Mouse (Mus musculus): ENCODE measurements around the gene Fam84b.
"Not testable (repeated sequence)": the region's sequence is repeated elsewhere in the genome, so short reads cannot be mapped to it uniquely, and the experiment has no call there.

Fam84b gene

DNA sequence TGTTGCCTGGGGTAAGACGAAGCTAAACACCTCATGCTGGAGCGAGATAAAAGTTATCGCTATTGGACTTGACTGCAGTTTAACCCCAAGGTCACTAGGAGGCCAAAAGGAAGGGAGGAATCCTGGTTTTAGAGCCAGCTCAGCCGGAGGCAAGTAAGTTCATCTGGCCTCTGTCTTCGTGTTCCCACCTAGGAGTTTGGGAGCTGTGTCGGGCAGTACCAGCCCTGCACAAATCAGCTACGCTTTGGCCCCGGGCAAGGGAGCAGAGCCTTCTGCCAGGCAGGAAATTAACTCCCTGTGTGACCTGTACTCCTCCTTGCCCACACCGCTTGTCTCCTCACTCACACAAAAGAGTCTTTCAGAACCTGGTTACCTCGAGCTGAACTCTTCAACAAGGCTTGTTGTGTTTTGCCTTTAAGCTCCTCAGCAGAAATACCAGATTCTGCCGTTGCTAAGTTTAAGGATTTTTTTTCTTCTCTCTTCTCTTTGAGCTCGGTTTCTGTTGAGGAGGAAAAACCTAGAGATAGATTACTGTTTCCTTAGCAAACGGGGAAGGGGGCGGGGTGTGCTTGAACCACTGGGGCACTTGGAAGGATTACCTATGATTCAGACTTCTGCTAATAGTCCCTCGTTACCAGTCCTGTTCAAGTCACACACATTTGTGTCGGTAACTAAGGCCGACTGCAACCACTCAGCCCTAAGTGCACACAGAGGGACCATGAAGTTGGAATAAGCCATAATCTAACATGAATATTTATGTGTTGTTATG, at the start of gene Fam84b:
Gene Fam84b (minus strand): TSS at position 548 of the 769 bp plus-strand sequence.
- no peak for DNase-seq (ENCODE audit: low read depth, low spot score)

DNA sequence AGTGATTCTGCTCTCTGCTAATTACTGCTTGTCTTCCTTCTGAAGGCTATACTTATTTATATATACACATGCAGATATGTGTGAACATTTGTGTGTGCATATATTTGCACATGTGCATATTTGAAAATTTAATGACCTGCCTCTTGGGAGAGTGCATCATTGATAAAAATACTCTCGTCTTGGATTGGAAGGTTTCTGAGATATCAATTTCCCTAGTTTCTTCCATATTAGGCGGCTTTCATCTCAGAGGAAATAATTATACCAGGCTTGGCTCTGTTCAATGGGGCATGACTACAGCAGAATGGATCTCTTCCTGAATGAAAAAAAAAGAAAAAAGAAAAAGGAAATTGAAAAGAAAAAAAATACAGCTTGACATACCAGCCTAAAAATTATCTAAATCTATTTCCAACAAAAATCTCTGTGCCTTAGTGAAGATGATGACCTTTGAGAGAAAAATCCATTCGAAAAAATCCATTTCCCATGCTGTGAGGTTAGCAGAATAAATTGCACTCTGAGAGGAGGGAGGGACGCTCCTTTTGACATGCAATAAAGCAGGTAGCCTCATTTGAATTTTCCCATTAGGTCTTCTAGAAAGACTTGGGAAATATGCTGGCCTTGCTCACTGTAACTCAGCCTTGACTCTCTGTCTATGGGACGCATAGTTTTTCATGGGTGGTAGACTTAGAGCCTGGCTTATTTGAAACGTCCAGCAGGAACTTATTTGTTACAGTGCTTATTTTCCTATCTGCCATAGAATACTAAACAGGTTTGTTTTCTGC, 44.8 kb upstream of the Fam84b start:
- DNase-seq (ENCODE audit: low read depth, low spot score) = no peak

DNA sequence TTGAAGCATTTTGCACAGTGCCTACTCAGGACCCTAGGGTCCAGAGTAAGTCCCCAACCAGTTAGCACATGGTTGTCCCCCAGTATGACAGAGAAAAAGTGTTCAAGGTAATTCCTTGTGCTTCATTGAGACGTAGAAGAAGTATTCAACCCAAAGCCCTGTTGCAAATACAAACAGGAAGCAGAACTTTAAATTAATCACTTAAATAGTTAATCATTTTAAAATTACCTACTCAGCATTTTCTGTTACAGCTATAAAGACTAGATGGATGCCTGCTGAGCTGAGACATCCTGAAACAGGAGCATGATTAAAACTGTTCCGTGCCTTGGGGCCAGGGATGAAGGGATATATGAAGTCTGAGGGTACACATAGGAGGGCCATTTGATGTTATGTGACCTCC, 42.5 kb upstream of the Fam84b start:
- no peak for DNase-seq (ENCODE audit: low read depth, low spot score)

DNA sequence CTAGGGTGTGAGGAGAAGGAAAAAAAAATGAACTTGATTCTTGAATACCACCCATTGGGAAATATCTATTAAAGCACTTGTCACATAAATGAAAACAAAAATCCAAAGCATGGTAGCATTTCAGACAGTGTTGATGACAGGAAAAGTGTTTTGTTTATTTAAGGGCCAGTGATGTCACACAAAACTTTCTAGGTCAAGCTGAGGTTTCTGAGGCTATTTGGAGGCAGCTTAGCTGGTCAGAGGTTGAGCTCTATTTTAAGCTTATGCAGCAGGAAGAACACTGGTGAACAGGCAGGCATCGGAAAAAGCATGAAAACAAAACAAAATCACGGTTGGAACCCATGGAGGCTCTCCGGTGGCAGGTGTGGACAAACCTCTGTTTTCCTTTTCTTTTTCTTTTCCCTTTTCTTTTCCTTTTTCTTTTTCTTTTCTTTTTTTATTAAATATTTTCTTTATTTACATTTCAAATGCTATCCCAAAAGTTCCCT, 39.4 kb upstream of the Fam84b start:
- no peak for DNase-seq (ENCODE audit: low read depth, low spot score)

GRCm38 (mm10) chr15:60888724-60889123, 35.1 kb upstream of the Fam84b start:
- DNase-seq (ENCODE audit: low read depth, low spot score) = no peak

- no peak for DNase-seq (ENCODE audit: low read depth, low spot score)
Observed at GRCm38 (mm10) chr15:60875721-60876120, 22.1 kb upstream of the Fam84b start.

- no peak for DNase-seq (ENCODE audit: low read depth, low spot score)
Observed at GRCm38 (mm10) chr15:60862417-60862816, 8.8 kb upstream of the Fam84b start.

DNA sequence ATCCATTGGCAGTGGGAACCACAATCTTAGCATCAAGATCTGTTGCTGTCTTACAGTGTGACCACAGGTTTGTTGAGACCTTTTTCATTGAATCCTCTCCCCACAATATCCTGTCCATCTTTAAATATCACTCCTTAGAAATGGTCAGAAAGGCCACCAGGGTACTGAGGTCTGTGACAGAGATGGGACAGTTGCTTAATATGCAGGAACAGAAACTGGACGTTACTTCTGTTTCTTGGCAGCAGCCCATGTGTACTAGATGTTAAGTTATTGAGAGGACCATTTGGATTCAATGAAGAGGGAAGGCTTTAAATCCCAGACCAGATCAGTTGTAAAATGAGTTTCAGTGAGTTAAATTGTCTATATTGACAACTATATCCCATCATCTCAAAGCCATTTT, 1.5 kb upstream of the Fam84b start:
- DNase-seq (ENCODE audit: low read depth, low spot score) = no peak

- DNase-seq (ENCODE audit: low read depth, low spot score) = no peak
Observed at GRCm38 (mm10) chr15:60854151-60854550, 573 bp upstream of the Fam84b start.

GRCm38 (mm10) chr15:60848630-60849029, 4.9 kb downstream of the Fam84b start:
- DNase-seq (ENCODE audit: low read depth, low spot score) = no peak

GRCm38 (mm10) chr15:60846291-60846690, 7.3 kb downstream of the Fam84b start:
- no peak for DNase-seq (ENCODE audit: low read depth, low spot score)

DNA sequence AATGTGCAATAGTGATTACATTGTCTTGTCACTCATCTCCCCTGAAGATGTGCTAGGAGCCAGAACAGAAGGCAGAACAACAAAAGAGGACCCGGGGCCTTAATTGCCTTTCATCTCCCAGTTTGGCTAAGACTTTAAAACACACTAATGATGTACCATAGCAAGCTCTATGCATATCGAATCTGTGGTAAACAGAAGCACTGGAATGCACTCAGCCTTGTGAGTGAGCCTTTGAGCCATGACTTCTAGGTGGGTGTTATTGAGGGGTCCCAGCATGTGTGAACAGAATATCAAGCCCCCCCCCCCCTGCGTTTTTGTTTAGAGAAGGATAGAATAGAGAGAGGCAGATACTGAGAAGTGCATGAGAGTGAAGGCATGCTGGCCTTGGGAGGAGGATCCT, 7.7 kb downstream of the Fam84b start:
- DNase-seq (ENCODE audit: low read depth, low spot score) = no peak

GRCm38 (mm10) chr15:60841785-60842184, 11.8 kb downstream of the Fam84b start:
- no peak for DNase-seq (ENCODE audit: low read depth, low spot score)

DNA sequence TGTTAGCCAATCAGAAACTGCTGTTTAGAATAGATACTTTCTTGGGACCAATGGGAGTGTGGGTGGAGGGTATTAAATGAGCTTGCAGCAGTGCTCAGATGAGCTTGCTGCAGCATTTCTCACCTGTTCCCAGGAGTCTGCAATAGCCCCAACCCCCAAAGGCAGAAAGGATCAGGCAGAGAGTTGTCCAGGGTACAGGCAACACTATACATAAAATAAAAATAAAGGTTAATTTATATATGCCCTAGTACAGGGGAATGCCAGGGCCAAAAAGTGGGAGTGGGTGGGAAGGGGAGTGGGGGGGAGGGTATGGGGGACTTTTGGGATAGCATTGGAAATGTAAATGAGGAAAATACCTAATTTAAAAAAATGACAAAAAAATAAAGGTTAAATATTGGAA, 12.3 kb downstream of the Fam84b start:
- not testable (repeated sequence) for DNase-seq (ENCODE audit: low read depth, low spot score)

- no peak for DNase-seq (ENCODE audit: low read depth, low spot score)
Observed at GRCm38 (mm10) chr15:60840296-60840670, 13.3 kb downstream of the Fam84b start.

DNA sequence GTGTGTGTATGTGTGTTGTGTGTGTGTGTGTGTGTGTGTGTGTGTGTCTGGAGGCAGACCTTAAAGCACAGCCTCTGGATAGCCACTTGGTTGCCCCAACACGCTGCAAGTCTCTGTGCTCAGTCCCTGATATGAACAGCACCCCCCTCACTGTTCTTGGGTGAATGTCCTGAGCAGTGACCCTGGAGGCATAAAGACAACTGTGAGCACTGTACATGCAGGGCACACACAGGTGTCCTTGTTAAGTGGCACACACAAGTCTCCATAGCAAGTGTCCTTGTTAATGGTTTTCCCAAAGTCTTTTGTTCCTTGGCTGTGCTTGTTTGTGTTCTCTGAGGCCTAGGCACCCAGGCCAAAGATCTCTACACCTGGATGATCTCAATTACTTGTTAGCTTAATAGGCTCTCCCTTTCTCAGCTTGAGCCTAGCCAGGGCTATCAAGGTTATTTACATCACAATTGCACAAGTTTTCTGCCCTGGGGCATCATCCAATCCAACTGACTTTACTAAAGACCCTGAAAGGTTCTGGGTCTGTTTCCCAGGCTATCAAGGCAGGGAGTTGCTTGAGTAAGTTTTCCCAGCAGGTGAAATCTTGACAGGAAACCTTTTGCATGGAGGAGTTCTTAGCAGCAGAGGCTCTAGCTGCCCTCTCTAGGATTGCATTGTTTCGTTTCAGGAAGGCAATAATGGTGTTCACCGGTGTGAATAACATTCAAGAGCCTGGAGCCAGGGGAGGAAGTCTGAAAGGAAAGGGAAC, 13.9 kb downstream of the Fam84b start:
- DNase-seq (ENCODE audit: low read depth, low spot score) = peak; percentile 70

GRCm38 (mm10) chr15:60838135-60838534, 15.4 kb downstream of the Fam84b start:
- DNase-seq (ENCODE audit: low read depth, low spot score) = no peak

DNA sequence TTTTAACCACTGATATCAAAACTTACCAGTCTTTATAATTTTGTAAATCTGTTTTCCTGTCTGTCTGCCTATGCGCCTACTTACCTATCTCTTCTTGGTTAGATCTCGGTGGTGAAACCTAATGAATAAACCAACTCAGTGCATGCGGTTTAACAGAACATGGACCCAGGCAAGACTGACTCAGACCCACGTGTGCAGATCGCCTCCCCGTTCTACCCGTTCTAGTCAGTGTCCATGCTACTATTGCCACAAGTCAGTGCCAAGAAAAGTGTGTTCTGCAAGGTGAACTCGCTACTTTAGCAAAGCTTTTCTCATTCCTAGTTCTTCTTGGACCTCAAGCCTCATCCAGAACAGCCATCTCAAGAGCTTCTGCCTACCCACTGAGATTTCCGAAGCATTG, 15.9 kb downstream of the Fam84b start:
- no peak for DNase-seq (ENCODE audit: low read depth, low spot score)

GRCm38 (mm10) chr15:60836321-60836720, 17.3 kb downstream of the Fam84b start:
- no peak for DNase-seq (ENCODE audit: low read depth, low spot score)

- DNase-seq (ENCODE audit: low read depth, low spot score) = no peak
Observed at GRCm38 (mm10) chr15:60834598-60835571, 18.7 kb downstream of the Fam84b start.
